Mouse (Mus musculus) brain, embryonic 14.5 days (tissue): ENCODE measurements at regions not wholly inside any gene's neighbourhood (a gene's known extent, or its start where the extent isn't known, plus 50 kb on each side); places are given as distances from the start of the nearest gene placed in this dataset.

ENCODE experiments used
- CTCF ChIP-seq: fragments of 200-500 bp; IDR thresholded peaks from 2 replicates; pipeline ENCODE4 v1.5.1; 2012; ENCODE audit warnings: inconsistent platforms, mild to moderate bottlenecking, moderate library complexity, borderline replicate concordance; ENCODE audit not compliant: insufficient read depth, insufficient read length; ENCODE audit errors: extremely low read depth
- POLR2A ChIP-seq: fragments of 200-500 bp; IDR thresholded peaks from 2 replicates; pipeline ENCODE4 v1.6.1; 2012; ENCODE audit warnings: mild to moderate bottlenecking, inconsistent platforms, borderline replicate concordance; ENCODE audit not compliant: poor library complexity, insufficient read depth, insufficient read length, severe bottlenecking; ENCODE audit errors: extremely low read depth

DNA sequence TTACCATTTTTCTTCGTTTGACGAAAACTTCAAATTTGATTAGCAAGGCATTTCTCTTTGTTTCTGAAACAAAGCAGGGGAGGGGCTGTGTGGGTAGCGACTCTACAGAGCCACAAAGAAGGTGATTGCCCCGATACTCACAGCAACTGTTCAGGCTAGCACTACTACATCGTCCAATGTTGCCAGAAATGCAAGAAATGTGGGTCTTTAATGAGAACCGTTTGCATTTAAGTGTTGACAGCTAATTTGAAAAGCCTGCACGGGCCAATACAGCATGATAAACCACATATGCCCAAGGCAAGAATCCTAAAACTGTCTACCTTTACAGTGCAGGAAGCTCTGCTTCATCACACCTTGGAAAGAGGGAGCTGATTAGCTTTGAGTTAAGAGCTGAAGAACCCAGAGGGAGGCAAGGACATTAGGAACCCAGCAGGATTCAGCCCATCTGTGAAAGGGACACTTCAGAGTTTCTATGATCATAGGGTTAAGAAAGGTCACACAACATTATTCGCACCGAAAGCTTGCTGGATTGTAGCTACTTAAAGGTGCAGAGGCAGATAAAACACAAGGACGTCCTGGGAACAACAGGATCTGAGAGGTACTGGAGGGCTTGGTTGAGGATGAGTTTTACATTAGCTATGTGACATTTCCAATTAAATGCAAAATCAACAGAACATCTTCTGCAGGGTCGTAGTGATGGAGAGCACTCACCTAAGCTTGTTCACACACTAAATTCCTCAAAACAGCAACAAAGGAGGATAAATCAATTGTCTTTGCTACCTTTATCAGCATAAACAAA lies 94.0 kb downstream of the Mat2b start:
- TF ChIP-seq CTCF (no peak), POLR2A (no peak)
